Mouse (Mus musculus) small intestine, adult 2 months (tissue): Measurements from ENCODE around the gene E130308A19Rik.

Source experiments
- CTCF ChIP-seq: fragments of 200-500 bp; IDR thresholded peaks from 2 replicates; pipeline ENCODE4 v1.5.1; 2012; ENCODE audit warnings: low read depth, mild to moderate bottlenecking, control low read depth, inconsistent platforms, low read length, moderate library complexity, mixed read lengths; ENCODE audit not compliant: insufficient replicate concordance, insufficient read length; ENCODE audit errors: extremely low read depth
- POLR2A ChIP-seq: fragments of 200-500 bp; IDR thresholded peaks from 2 replicates; pipeline ENCODE4 v1.6.1; 2012; ENCODE audit warnings: low read depth, mild to moderate bottlenecking, control low read depth, inconsistent platforms, low read length, moderate library complexity

DNA sequence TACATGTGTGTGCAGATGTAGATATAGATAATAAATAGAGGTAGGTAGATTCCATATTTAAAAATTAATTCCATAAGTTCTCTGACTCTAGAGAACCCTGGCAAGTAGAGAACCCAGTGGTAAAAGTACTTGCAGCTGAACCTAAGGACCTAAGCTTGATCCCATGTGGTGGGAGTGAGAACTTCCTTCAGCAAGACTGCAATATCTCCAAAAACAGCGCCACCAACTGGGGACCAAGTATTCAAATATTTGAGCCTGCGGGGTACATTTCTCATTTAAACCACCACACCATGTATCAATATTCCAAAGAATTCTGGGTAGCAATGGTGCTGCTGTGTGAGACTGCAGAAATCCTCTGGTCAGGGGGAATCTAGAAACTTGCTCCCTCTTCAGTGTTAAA, 168.1 kb downstream of the E130308A19Rik start:
- no peak for TF ChIP-seq CTCF
- no peak for TF ChIP-seq POLR2A
